Mouse (Mus musculus) kidney, postnatal 10 days (tissue): ENCODE results near the gene Syt1.

Experiments
- DNase-seq: peaks from one replicate; pipeline ENCODE4 v3.0.0; 2021; ENCODE audit warnings: mixed read lengths

The Syt1 gene

GRCm38 (mm10) chr10:108884520-108884919, 126.3 kb downstream of the Syt1 start:
- DNase-seq, result no peak

GRCm38 (mm10) chr10:108880372-108880771, 130.4 kb downstream of the Syt1 start:
- DNase-seq, result no peak

DNA sequence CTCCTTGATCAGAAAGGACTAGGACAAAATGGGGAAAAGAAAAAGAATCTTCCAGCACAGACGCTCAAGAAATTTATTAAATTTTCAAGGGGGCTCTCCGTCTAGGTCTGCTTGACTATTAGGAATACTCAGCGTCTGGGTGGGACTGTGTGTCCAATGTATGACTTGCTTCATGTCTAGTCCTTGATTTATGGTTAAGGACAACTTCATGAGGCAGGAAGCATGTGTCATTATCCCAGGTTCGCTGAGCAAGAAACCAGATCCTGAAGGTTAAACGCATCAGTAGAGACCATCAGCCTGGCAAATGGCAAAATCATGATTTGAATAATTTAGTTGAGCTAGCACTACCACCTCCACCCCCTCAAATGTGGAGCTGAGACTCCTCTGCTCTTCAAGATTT, 135.1 kb downstream of the Syt1 start:
- DNase-seq, result no peak

DNA sequence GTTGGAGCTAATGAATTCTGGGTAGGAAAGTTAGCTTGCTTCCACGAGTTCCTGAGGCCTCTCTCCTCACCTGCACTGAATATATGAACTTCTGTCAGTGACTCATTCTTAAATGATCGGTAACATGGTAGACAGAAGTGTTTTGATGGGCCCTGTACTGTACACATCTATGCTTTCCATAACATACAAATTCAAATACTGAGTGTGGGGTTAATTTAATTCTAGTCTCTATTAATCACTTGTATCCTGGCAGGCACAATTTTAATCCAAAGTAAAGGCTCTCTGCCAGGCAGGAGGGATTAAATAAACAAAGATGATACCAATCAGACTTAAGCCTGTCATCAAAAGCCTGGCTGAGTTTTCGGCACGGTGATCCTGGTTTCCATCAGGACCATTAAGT, 136.1 kb downstream of the Syt1 start:
- DNase-seq, result no peak

- DNase-seq, result no peak
These were observed 138.4 kb downstream of the Syt1 start for GRCm38 (mm10) chr10:108872359-108872758.

- no peak for DNase-seq
These were observed 140.2 kb downstream of the Syt1 start for GRCm38 (mm10) chr10:108870586-108870985.

DNA sequence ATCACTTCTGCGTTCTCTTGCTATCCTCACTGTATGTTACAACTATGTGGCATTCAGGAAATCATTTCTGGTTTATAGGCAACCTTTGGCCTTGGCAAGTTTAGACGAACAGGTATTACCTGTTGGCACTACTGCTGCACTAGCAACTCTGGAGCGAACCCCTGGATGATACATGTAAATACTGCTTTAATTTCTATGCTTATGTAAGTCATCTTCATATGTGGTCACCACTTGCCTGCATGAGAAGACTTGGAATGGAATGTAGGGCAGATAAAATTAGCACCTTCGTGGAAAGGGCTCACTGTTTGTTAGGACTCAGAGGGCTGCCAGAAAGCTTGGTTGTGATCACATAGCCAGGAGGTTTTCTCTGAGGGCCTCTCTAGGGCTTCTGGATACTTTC, 142.6 kb downstream of the Syt1 start:
- no peak for DNase-seq

DNA sequence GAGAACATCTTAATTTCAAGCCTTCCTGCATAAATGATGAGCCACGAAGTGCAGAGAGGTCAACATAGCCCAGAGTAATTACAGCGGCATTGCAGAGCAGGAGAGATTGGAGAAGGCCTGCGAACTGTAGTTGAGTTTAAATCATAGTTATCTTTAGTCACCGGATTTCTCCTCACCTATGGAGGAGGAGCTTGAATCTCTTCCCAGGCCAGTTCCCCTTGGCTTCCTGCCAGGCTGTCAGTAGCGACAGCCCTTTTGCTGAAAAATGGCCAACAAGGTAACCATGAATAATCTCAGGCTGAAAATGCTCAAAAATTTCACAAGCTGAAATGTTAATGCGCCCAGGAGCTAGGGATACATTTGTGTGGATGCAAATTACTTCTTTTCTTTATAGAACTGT, 143.6 kb downstream of the Syt1 start:
- peak; percentile 30 for DNase-seq

DNA sequence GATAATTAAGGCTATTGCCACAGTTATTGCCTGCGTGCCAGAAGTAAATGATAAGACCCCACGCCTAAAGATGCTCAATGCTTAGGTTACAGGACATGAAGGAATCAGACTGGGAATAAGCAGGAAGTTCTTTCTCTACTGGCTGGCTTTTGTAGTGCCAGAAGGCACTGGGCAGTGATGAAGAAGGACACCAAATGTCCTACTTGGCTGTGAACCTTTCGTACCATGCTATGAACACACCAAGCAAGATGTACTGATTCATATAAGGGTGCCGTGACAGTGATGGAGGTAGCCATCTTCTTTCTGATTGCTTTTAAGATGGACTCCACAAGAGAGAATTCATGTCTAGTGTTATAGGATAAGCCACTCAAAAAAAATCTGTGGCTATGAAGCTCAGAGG, 145.2 kb downstream of the Syt1 start:
- DNase-seq, result no peak

GRCm38 (mm10) chr10:108855986-108856385, 154.8 kb downstream of the Syt1 start:
- DNase-seq, result no peak

DNA sequence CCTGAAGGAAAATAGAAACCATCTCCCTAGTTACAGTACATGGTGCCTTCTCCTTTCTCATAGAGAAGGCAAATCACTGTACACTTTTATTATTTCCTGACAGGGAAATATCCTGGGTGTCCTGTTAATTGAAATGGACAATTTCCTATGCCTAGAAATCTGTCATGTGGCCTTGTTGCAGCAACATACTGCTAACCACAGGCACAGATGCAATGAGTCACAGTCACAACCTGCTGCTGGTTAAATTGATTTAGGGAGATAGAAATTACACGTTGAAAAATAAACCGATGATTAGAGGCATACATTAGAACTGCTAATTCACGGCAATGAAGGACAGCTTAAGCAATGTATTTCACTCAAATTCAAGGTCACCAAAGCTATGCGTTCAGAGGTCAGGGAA, 158.0 kb downstream of the Syt1 start:
- DNase-seq, result no peak

DNA sequence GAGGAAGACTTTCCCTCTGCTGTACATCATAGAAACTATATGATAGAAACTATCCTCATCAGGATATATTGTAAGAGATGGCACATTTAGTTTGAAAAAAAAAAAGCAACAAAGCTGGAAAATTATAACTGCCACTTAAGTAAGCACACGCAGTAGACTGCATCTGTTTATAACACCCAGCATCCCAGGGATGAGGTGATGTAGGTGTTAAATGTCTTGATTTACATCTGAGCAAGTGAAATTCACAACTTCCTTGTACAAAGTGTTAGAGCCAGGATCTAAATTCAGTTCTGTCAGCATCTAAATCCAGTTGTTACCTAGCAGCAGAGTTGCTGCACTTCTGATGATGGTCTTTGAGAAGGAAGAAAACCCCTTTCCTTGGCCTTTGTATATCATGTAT, 173.3 kb downstream of the Syt1 start:
- no peak for DNase-seq

GRCm38 (mm10) chr10:108832248-108832647, 178.5 kb downstream of the Syt1 start:
- no peak for DNase-seq

- no peak for DNase-seq
These were observed 179.0 kb downstream of the Syt1 start for GRCm38 (mm10) chr10:108831801-108832200.

DNA sequence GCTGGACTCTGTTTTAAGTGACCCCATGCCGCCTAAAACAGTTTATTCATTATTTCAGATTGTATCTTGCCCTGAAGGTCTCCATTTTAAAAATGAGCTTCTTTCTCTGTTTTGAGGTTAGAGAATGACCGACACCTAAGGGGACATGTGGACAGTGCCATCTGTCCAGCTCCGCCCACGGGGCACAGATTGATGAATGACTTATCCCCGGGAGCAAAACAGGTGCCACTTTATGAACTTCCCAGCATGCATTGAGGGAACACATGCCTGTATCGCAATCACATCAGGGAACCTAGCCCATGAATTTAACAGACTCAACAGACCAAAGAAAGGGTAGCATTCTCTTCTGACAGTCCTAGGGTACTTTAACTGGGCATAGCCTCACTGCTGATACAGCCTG, 188.5 kb downstream of the Syt1 start:
- DNase-seq, result no peak

DNA sequence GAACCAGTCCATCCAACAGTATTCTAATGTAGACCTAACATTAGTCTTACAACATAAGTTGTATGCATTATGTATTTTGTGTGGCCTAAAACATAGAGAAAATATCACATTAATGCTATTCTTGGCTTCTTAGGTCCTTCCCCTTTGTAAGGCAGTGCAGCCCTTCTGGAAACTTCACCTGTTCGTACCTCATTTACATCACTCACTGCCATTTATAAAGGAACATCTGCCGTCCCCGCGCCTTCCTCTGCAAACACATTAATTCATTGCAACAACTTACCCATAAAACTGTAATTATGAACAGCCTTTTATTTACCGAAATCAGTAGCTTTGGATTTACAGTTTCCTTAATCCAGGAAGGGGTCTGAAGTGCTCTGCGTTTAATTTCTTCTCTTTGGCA, 195.4 kb downstream of the Syt1 start:
- DNase-seq, result no peak

DNA sequence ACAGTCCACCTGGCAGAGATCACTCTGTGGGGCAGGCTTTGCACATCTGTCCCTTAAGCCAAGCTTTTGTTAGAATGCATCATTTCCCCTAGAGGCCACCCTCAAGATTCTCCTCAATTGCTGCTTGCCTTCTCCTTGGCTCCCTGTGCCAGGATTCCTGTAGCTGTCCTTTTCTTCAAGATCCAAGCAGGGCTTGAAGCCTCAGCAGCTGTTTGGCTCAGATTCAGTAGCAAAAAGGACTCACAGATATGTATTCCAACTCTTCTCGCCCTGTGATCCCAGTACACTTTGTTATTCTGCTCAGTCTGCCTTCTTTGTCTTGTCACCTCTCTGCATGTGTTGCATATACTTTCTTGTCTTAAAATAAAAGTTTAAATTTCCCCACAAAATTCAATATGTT, 206.4 kb downstream of the Syt1 start:
- no peak for DNase-seq

DNA sequence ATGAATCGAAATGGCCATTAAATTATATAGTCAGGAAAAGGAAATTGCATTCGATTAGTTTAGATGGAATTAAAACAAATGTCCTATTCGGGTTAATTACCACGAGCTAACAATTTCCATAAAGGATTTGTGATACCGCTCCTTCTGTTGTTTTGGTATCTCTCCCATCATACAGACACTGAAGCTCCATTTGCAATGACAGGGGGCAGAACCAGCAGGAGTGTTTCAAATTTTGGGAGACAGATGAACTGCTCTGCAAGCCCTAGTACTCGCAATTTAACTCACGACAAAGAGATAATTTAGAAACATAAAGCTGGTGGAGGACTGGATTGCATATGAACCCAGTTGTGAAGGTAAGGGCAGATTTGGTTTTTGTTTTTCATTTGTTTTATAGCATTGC, 210.0 kb downstream of the Syt1 start:
- no peak for DNase-seq

GRCm38 (mm10) chr10:108798826-108799225, 212.0 kb downstream of the Syt1 start:
- no peak for DNase-seq

GRCm38 (mm10) chr10:108782817-108783216, 228.0 kb downstream of the Syt1 start:
- DNase-seq, result no peak

DNA sequence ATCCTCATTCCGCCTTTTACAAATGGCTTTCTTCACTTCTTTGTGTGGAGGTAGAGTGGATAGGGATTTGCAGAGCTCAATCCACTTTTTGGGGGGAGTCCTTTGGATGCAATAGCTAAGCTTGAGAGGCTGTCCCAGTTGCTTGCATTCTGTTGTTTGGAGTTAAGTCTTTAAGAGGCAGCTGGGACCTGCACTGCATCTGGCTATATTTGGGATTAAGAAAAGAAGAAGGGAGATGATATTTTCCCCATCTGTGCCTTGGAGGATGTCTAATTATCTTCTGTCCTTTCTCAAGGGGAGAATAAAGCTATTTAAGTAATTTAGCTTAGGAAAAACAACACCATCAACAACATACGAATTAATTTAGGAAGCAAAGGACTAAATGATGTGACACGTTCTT, 230.2 kb downstream of the Syt1 start:
- DNase-seq, result no peak

GRCm38 (mm10) chr10:108776735-108777134, 234.0 kb downstream of the Syt1 start:
- DNase-seq, result no peak

GRCm38 (mm10) chr10:108771081-108771480, 239.7 kb downstream of the Syt1 start:
- DNase-seq, result no peak

DNA sequence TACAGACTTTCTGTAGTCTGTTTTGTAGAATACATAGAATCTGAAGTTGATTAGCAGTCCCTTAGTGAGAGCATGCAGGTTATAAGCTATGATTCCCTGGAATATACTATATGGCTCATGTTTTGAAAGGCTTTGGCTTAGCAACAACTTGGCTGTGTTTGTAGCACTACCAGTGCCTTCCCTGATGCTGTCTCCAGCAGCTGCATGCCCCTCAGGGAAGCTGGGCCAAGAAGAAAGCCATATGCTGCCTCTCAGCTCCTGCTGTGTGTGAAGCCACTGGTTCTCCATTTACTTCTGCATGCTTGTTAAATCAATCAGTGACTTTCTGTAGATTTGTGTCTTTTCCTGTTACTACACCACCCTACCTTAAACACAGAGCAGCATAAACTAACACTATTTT, 245.2 kb downstream of the Syt1 start:
- no peak for DNase-seq

- no peak for DNase-seq
These were observed 247.1 kb downstream of the Syt1 start for GRCm38 (mm10) chr10:108763722-108764121.

DNA sequence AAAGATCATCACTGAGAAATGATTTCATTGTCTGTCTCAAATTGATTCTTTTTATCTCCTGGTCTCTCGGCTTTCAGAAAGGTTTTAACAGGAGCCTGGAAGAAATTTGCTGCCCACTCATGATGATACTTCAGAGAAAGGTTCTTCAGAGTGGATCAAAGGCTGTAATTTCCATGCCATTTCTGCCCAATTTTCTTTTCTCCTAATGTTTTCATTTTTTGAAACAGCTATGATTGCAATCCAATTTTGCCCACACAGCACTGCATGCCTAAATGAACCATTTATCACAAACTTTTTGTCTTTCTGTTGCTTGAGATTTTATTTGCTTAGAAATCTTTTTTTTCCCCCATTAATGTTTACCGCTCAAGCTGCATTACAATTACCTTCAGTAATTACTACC, 257.5 kb downstream of the Syt1 start:
- DNase-seq, result no peak
